Mouse (Mus musculus): Measurements from ENCODE around the gene Plcl1. TPM values are rescaled to one million over a fixed set of nuclear protein-coding genes. Genes with fewer than 3 reads are reported as not detected.

The Plcl1 gene
- total and polyA plus RNA-seq, 3 experiments = 0.08 to 0.41 (median 0.13) TPM

- Histone ChIP-seq H3K27ac (ENCODE audit: insufficient read depth, low read depth) (no peak overlapping the region), H3K9me3 (replicated peaks; ENCODE audit: low read length) (no peaks in the 10 kb centered on the region), H3K4me1 (ENCODE audit: control insufficient read depth in 1 of 2, insufficient read depth in 2 of 2) (no peaks in the 10 kb centered on the region), H3K4me3 (replicated peaks in 1 of 3; ENCODE audit: low read depth in 2 of 3, low read length in 2 of 3, poor library complexity in 1 of 3) (no peak overlapping the region), H3K9ac (ENCODE audit: insufficient read depth, low read depth) (no peak overlapping the region), H3K4me2 (ENCODE audit: insufficient read depth, low read depth, poor library complexity, severe bottlenecking) (no peak overlapping the region), H3K36me3 (replicated peaks in 1 of 2; ENCODE audit: control insufficient read depth in 1 of 2, insufficient read depth in 1 of 2, low read length in 1 of 2) (no peaks in the 10 kb centered on the region), H3K27me3 (replicated peaks) (no peaks in the 10 kb centered on the region), H3K79me2 (replicated peaks; ENCODE audit: control insufficient read depth, extremely low read depth, insufficient read depth, poor library complexity, severe bottlenecking) (no peaks in the 10 kb centered on the region)
- in situ Hi-C loops (cut with MboI; ENCODE audit: low pct_ligation_motif_present, low pct_unique_long_range_greater_than_20kb, low sequenced_read_pairs) (no loop called here), dilution Hi-C loops (cut with MboI; ENCODE audit: extremely low pct_ligation_motif_present, extremely low pct_unique_long_range_greater_than_20kb, low sequenced_read_pairs) (no loop called here)
- TF ChIP-seq RAD21 (IDR thresholded peaks at IDR 0.05; ENCODE audit: low read depth, low read length) (peak; percentile 14), MAZ (IDR thresholded peaks at IDR 0.05; ENCODE audit: low read depth, low read length) (no peak), PAX5 (IDR thresholded peaks at IDR 0.05; ENCODE audit: low read length) (no peak), ZKSCAN1 (IDR thresholded peaks at IDR 0.05; ENCODE audit: borderline replicate concordance, low read depth, low read length) (no peak), CTCF (conservative IDR thresholded peaks at IDR 0.05 in 1 of 2, IDR thresholded peaks at IDR 0.05 in 1 of 2; ENCODE audit: low read depth in 2 of 2, low read length in 2 of 2) (peak in 1 of 2 experiments; percentile 23; a peak in 2 of 4 replicates)
- no peak for DNase-seq (ENCODE audit: extremely low read depth)
Observed at GRCm38 (mm10) chr1:55429708-55430107, 24.0 kb downstream of the Plcl1 start.

GRCm38 (mm10) chr1:55430587-55430986, 24.9 kb downstream of the Plcl1 start:
- Histone ChIP-seq H3K27ac (ENCODE audit: insufficient read depth, low read depth) (no peak overlapping the region), H3K4me2 (ENCODE audit: insufficient read depth, low read depth, poor library complexity, severe bottlenecking) (no peak overlapping the region), H3K9ac (ENCODE audit: insufficient read depth, low read depth) (no peak overlapping the region), H3K27me3 (replicated peaks) (no peaks in the 10 kb centered on the region), H3K36me3 (replicated peaks in 1 of 2; ENCODE audit: control insufficient read depth in 1 of 2, insufficient read depth in 1 of 2, low read length in 1 of 2) (no peaks in the 10 kb centered on the region), H3K4me1 (ENCODE audit: control insufficient read depth in 1 of 2, insufficient read depth in 2 of 2) (no peaks in the 10 kb centered on the region), H3K4me3 (replicated peaks in 1 of 3; ENCODE audit: low read depth in 2 of 3, low read length in 2 of 3, poor library complexity in 1 of 3) (no peak overlapping the region), H3K79me2 (replicated peaks; ENCODE audit: control insufficient read depth, extremely low read depth, insufficient read depth, poor library complexity, severe bottlenecking) (no peaks in the 10 kb centered on the region), H3K9me3 (replicated peaks; ENCODE audit: low read length) (no peaks in the 10 kb centered on the region)
- peak; percentile 61; the same call in 1 of the 2 replicates for TF ChIP-seq ZNF384 (IDR thresholded peaks at IDR 0.05; ENCODE audit: low read depth, low read length)
- no peak for TF ChIP-seq CTCF (conservative IDR thresholded peaks at IDR 0.05 in 1 of 2, IDR thresholded peaks at IDR 0.05 in 1 of 2; ENCODE audit: low read depth in 2 of 2, low read length in 2 of 2)
- no peak for TF ChIP-seq USF1 (IDR thresholded peaks at IDR 0.05; ENCODE audit: low read depth, low read length)
- TF ChIP-seq JUND (conservative IDR thresholded peaks at IDR 0.05; ENCODE audit: low read depth, low read length) = peak; percentile 88
- TF ChIP-seq POLR2AphosphoS2 (IDR thresholded peaks at IDR 0.05; ENCODE audit: low read depth, low read length) = no peak
- TF ChIP-seq BHLHE40 (IDR thresholded peaks at IDR 0.05; ENCODE audit: low read depth, low read length) = 0 out of 2 replicates have a peak, but pooled peaks have one; percentile 19
- TF ChIP-seq JUN (IDR thresholded peaks at IDR 0.05; ENCODE audit: insufficient read depth, low read depth, low read length) = peak; percentile 76
- peak; percentile 59 for TF ChIP-seq EP300 (IDR thresholded peaks at IDR 0.05; ENCODE audit: low read length)
- TF ChIP-seq IRF4 (IDR thresholded peaks at IDR 0.05; ENCODE audit: low read depth, low read length) = peak; percentile 80
- in situ Hi-C loops (cut with MboI; ENCODE audit: low pct_ligation_motif_present, low pct_unique_long_range_greater_than_20kb, low sequenced_read_pairs) = no loop called here
- peak; percentile 22 for DNase-seq (ENCODE audit: extremely low read depth)
- dilution Hi-C loops (cut with MboI; ENCODE audit: extremely low pct_ligation_motif_present, extremely low pct_unique_long_range_greater_than_20kb, low sequenced_read_pairs) = no loop called here

GRCm38 (mm10) chr1:55436589-55436988, 30.9 kb downstream of the Plcl1 start:
- H3K4me2 ChIP-seq (ENCODE audit: insufficient read depth, low read depth, poor library complexity, severe bottlenecking) = no peak overlapping the region
- H3K27ac ChIP-seq (ENCODE audit: insufficient read depth, low read depth) = no peak overlapping the region
- no peaks in the 10 kb centered on the region for H3K79me2 ChIP-seq (replicated peaks; ENCODE audit: control insufficient read depth, extremely low read depth, insufficient read depth, poor library complexity, severe bottlenecking)
- DNase-seq (ENCODE audit: extremely low read depth) = no peak
- in situ Hi-C loops (cut with MboI; ENCODE audit: low pct_ligation_motif_present, low pct_unique_long_range_greater_than_20kb, low sequenced_read_pairs) (no loop called here), dilution Hi-C loops (cut with MboI; ENCODE audit: extremely low pct_ligation_motif_present, extremely low pct_unique_long_range_greater_than_20kb, low sequenced_read_pairs) (no loop called here)
- no peaks in the 10 kb centered on the region for H3K9me3 ChIP-seq (replicated peaks; ENCODE audit: low read length)
- H3K4me3 ChIP-seq (replicated peaks in 1 of 3; ENCODE audit: low read depth in 2 of 3, low read length in 2 of 3, poor library complexity in 1 of 3) = no peak overlapping the region
- peak; percentile 33; the same call in 1 of the 2 replicates for TF ChIP-seq IRF4 (IDR thresholded peaks at IDR 0.05; ENCODE audit: low read depth, low read length)
- TF ChIP-seq EP300 (IDR thresholded peaks at IDR 0.05; ENCODE audit: low read length) = peak; percentile 25; the same call in 1 of the 2 replicates
- TF ChIP-seq NELFE (IDR thresholded peaks at IDR 0.05; ENCODE audit: low read depth, low read length) = no peak
- no peak for TF ChIP-seq KAT2A (IDR thresholded peaks at IDR 0.05; ENCODE audit: insufficient replicate concordance, low read length)
- no peak for TF ChIP-seq RAD21 (IDR thresholded peaks at IDR 0.05; ENCODE audit: low read depth, low read length)
- no peak for TF ChIP-seq USF2 (conservative IDR thresholded peaks at IDR 0.05; ENCODE audit: low read depth, low read length)
- TF ChIP-seq MAFK (IDR thresholded peaks at IDR 0.05; ENCODE audit: insufficient replicate concordance, low read length) = no peak
- no peak for TF ChIP-seq ETS1 (conservative IDR thresholded peaks at IDR 0.05; ENCODE audit: low read depth, low read length)
- no peaks in the 10 kb centered on the region for H3K27me3 ChIP-seq (replicated peaks)
- H3K36me3 ChIP-seq (replicated peaks in 1 of 2; ENCODE audit: control insufficient read depth in 1 of 2, insufficient read depth in 1 of 2, low read length in 1 of 2) = no peaks in the 10 kb centered on the region
- no peak overlapping the region for H3K9ac ChIP-seq (ENCODE audit: insufficient read depth, low read depth)
- no peaks in the 10 kb centered on the region for H3K4me1 ChIP-seq (ENCODE audit: control insufficient read depth in 1 of 2, insufficient read depth in 2 of 2)

All from CH12.LX (cell line).